Mouse (Mus musculus): ENCODE results near the gene Syne2. TPM values are rescaled to one million over a fixed set of nuclear protein-coding genes. Genes with fewer than 3 reads are reported as not detected.
A peak's percentile ranks its signal among the peaks of the same experiment; 100 is the strongest.

Gene Syne2
- total and polyA plus RNA-seq, 3 experiments, result 3.9 to 7.5 (median 4.9) TPM

DNA sequence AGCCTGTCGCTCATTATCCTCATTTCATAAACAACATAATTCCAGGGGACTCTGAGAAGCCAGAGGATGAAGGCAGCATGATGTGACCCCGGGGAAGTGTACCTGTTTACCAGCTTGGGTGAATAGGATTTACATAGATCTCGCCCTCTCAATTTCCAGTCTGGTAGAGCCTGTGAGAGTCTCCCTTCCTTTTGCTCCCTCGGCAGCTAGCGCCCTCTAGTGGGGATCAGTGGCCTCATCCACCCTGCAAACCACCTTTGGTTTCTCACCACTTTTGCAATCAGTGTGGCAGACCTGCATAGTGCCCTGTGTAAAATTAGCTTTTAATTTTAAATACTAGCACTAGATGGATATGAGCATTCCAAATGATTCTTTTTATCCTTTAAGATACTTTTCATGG, 133.4 kb downstream of the Syne2 start:
- in situ Hi-C loops (cut with MboI; ENCODE audit: low pct_ligation_motif_present, low pct_unique_long_range_greater_than_20kb, low sequenced_read_pairs) (loop anchor here (25.0 kb wide), 1 partner anchor 164 kb away; no protein-coding TSS in a partner anchor), dilution Hi-C loops (cut with MboI; ENCODE audit: extremely low pct_ligation_motif_present, extremely low pct_unique_long_range_greater_than_20kb, low sequenced_read_pairs) (no loop called here)
- H3K4me1 ChIP-seq (ENCODE audit: control insufficient read depth in 1 of 2, insufficient read depth in 2 of 2), result no peaks in the 10 kb centered on the region
- no peaks in the 10 kb centered on the region for H3K36me3 ChIP-seq (replicated peaks in 1 of 2; ENCODE audit: control insufficient read depth in 1 of 2, insufficient read depth in 1 of 2, low read length in 1 of 2)
- no peak for TF ChIP-seq GABPA (IDR thresholded peaks at IDR 0.05; ENCODE audit: insufficient replicate concordance, low read depth, low read length)
- TF ChIP-seq JUN (IDR thresholded peaks at IDR 0.05; ENCODE audit: insufficient read depth, low read depth, low read length), result no peak
- TF ChIP-seq POLR2AphosphoS2 (IDR thresholded peaks at IDR 0.05; ENCODE audit: low read depth, low read length), result no peak
- TF ChIP-seq KAT2A (IDR thresholded peaks at IDR 0.05; ENCODE audit: insufficient replicate concordance, low read length), result no peak
- TF ChIP-seq TBP (conservative IDR thresholded peaks at IDR 0.05; ENCODE audit: low read depth, low read length), result no peak
- TF ChIP-seq TCF12 (IDR thresholded peaks at IDR 0.05; ENCODE audit: low read depth, low read length), result no peak
- no peak for TF ChIP-seq MEF2A (IDR thresholded peaks at IDR 0.05; ENCODE audit: borderline replicate concordance, low read depth, low read length)
- no peak for TF ChIP-seq ZKSCAN1 (IDR thresholded peaks at IDR 0.05; ENCODE audit: borderline replicate concordance, low read depth, low read length)
- peak; percentile 73 for TF ChIP-seq RAD21 (IDR thresholded peaks at IDR 0.05; ENCODE audit: low read depth, low read length)
- no peak for TF ChIP-seq BHLHE40 (IDR thresholded peaks at IDR 0.05; ENCODE audit: low read depth, low read length)
- no peak for TF ChIP-seq MAFK (IDR thresholded peaks at IDR 0.05; ENCODE audit: insufficient replicate concordance, low read length)
- no peak for TF ChIP-seq CHD1 (IDR thresholded peaks at IDR 0.05; ENCODE audit: low read depth, low read length)
- no peak for TF ChIP-seq ELF1 (IDR thresholded peaks at IDR 0.05; ENCODE audit: low read depth, low read length)
- TF ChIP-seq POLR2A (IDR thresholded peaks at IDR 0.05; ENCODE audit: low read depth, low read length), result no peak
- TF ChIP-seq PAX5 (IDR thresholded peaks at IDR 0.05; ENCODE audit: low read length), result no peak
- no peak for TF ChIP-seq E2F4 (IDR thresholded peaks at IDR 0.05; ENCODE audit: insufficient replicate concordance, low read depth, low read length)
- TF ChIP-seq IRF4 (IDR thresholded peaks at IDR 0.05; ENCODE audit: low read depth, low read length), result no peak
- TF ChIP-seq MAZ (IDR thresholded peaks at IDR 0.05; ENCODE audit: low read depth, low read length), result no peak
- no peak for TF ChIP-seq ZMIZ1 (IDR thresholded peaks at IDR 0.05; ENCODE audit: low read depth, low read length)
- TF ChIP-seq MYC (IDR thresholded peaks at IDR 0.05; ENCODE audit: low read depth, low read length), result no peak
- TF ChIP-seq SMC3 (IDR thresholded peaks at IDR 0.05; ENCODE audit: low read depth, low read length), result peak; percentile 82
- TF ChIP-seq CTCF (conservative IDR thresholded peaks at IDR 0.05 in 1 of 2, IDR thresholded peaks at IDR 0.05 in 1 of 2; ENCODE audit: low read depth in 2 of 2, low read length in 2 of 2), result peak; percentile 89
- TF ChIP-seq MXI1 (IDR thresholded peaks at IDR 0.05; ENCODE audit: low read depth, low read length), result no peak
- no peaks in the 10 kb centered on the region for H3K79me2 ChIP-seq (replicated peaks; ENCODE audit: control insufficient read depth, extremely low read depth, insufficient read depth, poor library complexity, severe bottlenecking)
- H3K27ac ChIP-seq (ENCODE audit: insufficient read depth, low read depth), result no peak overlapping the region
- no peak overlapping the region for H3K4me3 ChIP-seq (replicated peaks in 1 of 3; ENCODE audit: low read depth in 2 of 3, low read length in 2 of 3, poor library complexity in 1 of 3)
- H3K27me3 ChIP-seq (replicated peaks), result no peaks in the 10 kb centered on the region
- no peak overlapping the region for H3K4me2 ChIP-seq (ENCODE audit: insufficient read depth, low read depth, poor library complexity, severe bottlenecking)
- H3K9ac ChIP-seq (ENCODE audit: insufficient read depth, low read depth), result no peak overlapping the region
- H3K9me3 ChIP-seq (replicated peaks; ENCODE audit: low read length), result no peaks in the 10 kb centered on the region
- DNase-seq (ENCODE audit: extremely low read depth), result peak; percentile 58

Measured in CH12.LX (cell line).